11 mouse cellular contexts compared by ENCODE assay signal in genomic region chr7:63950931-63951607, GRCm38 (mm10). TPM values are rescaled to one million over a fixed set of nuclear protein-coding genes. Genes with fewer than 3 reads are reported as not detected.
A peak's percentile ranks its signal among the peaks of the same experiment; 100 is the strongest.
DNase-seq lines count a peak whose midpoint lies in the region; ATAC-seq and TF ChIP-seq lines count a peak whose summit lies in the region.
"Had no signal": no experiment of that assay in that cellular context is flagged by ENCODE, and none has a peak within 500 bp of the region (broad histone marks: within the 10 kb centered on the region; RNA-seq: fewer than 3 reads in every experiment).

No protein-coding gene starts in this region.

- no peak for ATAC-seq in erythroblast, adult 5-6 weeks (replicated peaks; ENCODE audit: low FRiP score, poor library complexity, severe bottlenecking)

- H3K4me1 ChIP-seq in embryonic facial prominence, embryonic 10.5 days: peaks cover 14% of the 10 kb centered on the region; the same call in 1 of the 2 replicates
- H3K4me1 ChIP-seq: limb, embryonic 15.5 days had no signal

- peak; percentile 18 for DNase-seq in gastrocnemius, postnatal 10 days
- no peak for DNase-seq in gastrocnemius, adult 2 months
- DNase-seq in brain, embryonic 14.5 days (ENCODE audit: low read depth): peak; percentile 81
- DNase-seq in frontal cortex, postnatal 36 days (ENCODE audit: low spot score in 2 of 2): peak; percentile 56 to 61
- peak; percentile 24 to 74 for DNase-seq in left cerebral cortex, postnatal 25 days (ENCODE audit: low spot score in 2 of 2)
- DNase-seq in embryonic facial prominence, embryonic 10.5 days (ENCODE audit: low spot score): no peak
- no peak for DNase-seq in thymus, postnatal 4 days
- DNase-seq: B cell, adult 2 months; kidney, adult 9 months had no signal

- intact Hi-C loops in gastrocnemius, adult 2 months (cut with DNase I): no loop called here
- intact Hi-C loops in left cerebral cortex, postnatal 25 days (cut with DNase I): no loop called here

- 78% methylated on average over 10 of the region's 10 CpGs for WGBS in embryonic facial prominence, embryonic 10.5 days

- TF ChIP-seq CTCF in gastrocnemius, adult 2 months (IDR thresholded peaks at IDR 0.05): no peak
- TF ChIP-seq CTCF in brain, embryonic 14.5 days (IDR thresholded peaks at IDR 0.05; ENCODE audit: borderline replicate concordance, extremely low read depth, insufficient read depth, insufficient read length): no peak

- no peaks in the 10 kb centered on the region for H3K27me3 ChIP-seq in embryonic facial prominence, embryonic 10.5 days (replicated peaks; ENCODE audit: low read depth, poor library complexity, severe bottlenecking)
- H3K27me3 ChIP-seq: limb, embryonic 15.5 days had no signal

- H3K27ac ChIP-seq in gastrocnemius, adult 2 months: no peak overlapping the region
- no peak overlapping the region; the same call in 1 of the 2 replicates for H3K27ac ChIP-seq in embryonic facial prominence, embryonic 10.5 days (replicated peaks)
- H3K27ac ChIP-seq: limb, embryonic 15.5 days had no signal

- no peak for TF ChIP-seq POLR2A in brain, embryonic 14.5 days (IDR thresholded peaks at IDR 0.05; ENCODE audit: borderline replicate concordance, extremely low read depth, insufficient read depth, insufficient read length, poor library complexity, severe bottlenecking)

- H3K4me3 ChIP-seq in gastrocnemius, adult 2 months: no peak overlapping the region
- no peak overlapping the region for H3K4me3 ChIP-seq in embryonic facial prominence, embryonic 10.5 days
- H3K4me3 ChIP-seq: limb, embryonic 15.5 days had no signal

- no peaks in the 10 kb centered on the region for H3K9me3 ChIP-seq in embryonic facial prominence, embryonic 10.5 days
- H3K9me3 ChIP-seq: limb, embryonic 15.5 days had no signal

- H3K36me3 ChIP-seq in embryonic facial prominence, embryonic 10.5 days (replicated peaks): no peaks in the 10 kb centered on the region
- H3K36me3 ChIP-seq: limb, embryonic 15.5 days had no signal

RNA-seq across cellular contexts. Expression of gene Klf13, which starts 12.4 kb away (rescaled TPM):
- 10 to 100 TPM; 38.3 to 50.8 TPM for total RNA-seq in gastrocnemius, postnatal 10 days (2021)
- 10 to 100 TPM; 56.6 to 59.6 TPM for total RNA-seq in gastrocnemius, adult 2 months (2021)
- 12.4 and 19.8 TPM in 2 replicates for polyA plus RNA-seq in brain, embryonic 14.5 days (2012; rRNA removed)
- total RNA-seq in left cerebral cortex, postnatal 25 days (2021): 100 to 1,000 TPM; 161 to 167 TPM
- total RNA-seq in erythroblast, adult 5-6 weeks (2015; ENCODE audit: low replicate concordance): 29.4 and 32.6 TPM in 2 replicates
- total RNA-seq in erythroblast, adult 5-6 weeks (2017; ENCODE audit: low replicate concordance): 16.7 and 36.9 TPM in 2 replicates
- 22.1 and 23.9 TPM in 2 replicates for polyA plus RNA-seq in embryonic facial prominence, embryonic 10.5 days (2016; fragmentation: Nextera tagmentation; extraction: Ambion mirVana)

RNA-seq across cellular contexts. Expression of gene E030018B13Rik, which starts 34.4 kb away (rescaled TPM):
- total RNA-seq in gastrocnemius, postnatal 10 days (2021): not detected
- total RNA-seq in gastrocnemius, adult 2 months (2021): under 1 TPM in 1 of 2 experiments, not detected in 1; 0.22 TPM
- polyA plus RNA-seq in brain, embryonic 14.5 days (2012; rRNA removed): not detected in 2 replicates
- not detected for total RNA-seq in left cerebral cortex, postnatal 25 days (2021)
- total RNA-seq in erythroblast, adult 5-6 weeks (2015; ENCODE audit: low replicate concordance): not detected in 2 replicates
- not detected in 2 replicates for total RNA-seq in erythroblast, adult 5-6 weeks (2017; ENCODE audit: low replicate concordance)
- polyA plus RNA-seq in embryonic facial prominence, embryonic 10.5 days (2016; fragmentation: Nextera tagmentation; extraction: Ambion mirVana): not detected in 2 replicates
- polyA plus RNA-seq: limb, embryonic 15.5 days had no signal

Comparison
In these comparisons a context has a peak if more than half of its experiments do, and no peak if none do; other contexts are left out.
1. DNase-seq: peak in gastrocnemius, postnatal 10 days (single experiment), brain, embryonic 14.5 days (single experiment), frontal cortex, postnatal 36 days (2 of 2) and left cerebral cortex, postnatal 25 days (2 of 2); none in gastrocnemius, adult 2 months (single experiment), embryonic facial prominence, embryonic 10.5 days (single experiment) and thymus, postnatal 4 days (single experiment).